27 mouse cellular contexts compared by ENCODE assay signal in genomic region chrX:162055635-162056034, GRCm38 (mm10).
"Had no signal": no experiment of that assay in that cellular context is flagged by ENCODE, and none has a peak within 500 bp of the region (broad histone marks: within the 10 kb centered on the region; RNA-seq: fewer than 3 reads in every experiment).

No protein-coding gene starts in this region.

- H3K27ac ChIP-seq: heart, embryonic 10.5 days; hindbrain, embryonic 10.5 days; hindbrain, embryonic 12.5 days; hindbrain, embryonic 14.5 days; intestine, embryonic 15.5 days; limb, embryonic 12.5 days; liver, embryonic 13.5 days; liver, embryonic 15.5 days had no signal

- DNase-seq: gastrocnemius, postnatal 25 days; heart, adult 18-20 months; heart, postnatal 10 days; heart, postnatal 4 days; kidney, adult 18-20 months; kidney, adult 8-10 months; kidney, postnatal 10 days; kidney, postnatal 25 days; kidney, postnatal 4 days; layer of hippocampus, adult 9-11 months; layer of hippocampus, postnatal 36 days; left cerebral cortex, postnatal 4 days; liver; liver, embryonic 13.5 days; liver, postnatal 0 days had no signal

- H3K36me3 ChIP-seq: heart, embryonic 10.5 days; heart, embryonic 12.5 days; hindbrain, embryonic 10.5 days; hindbrain, embryonic 12.5 days; intestine, embryonic 15.5 days; limb, embryonic 12.5 days; liver, embryonic 13.5 days; liver, embryonic 15.5 days had no signal

- H3K9ac ChIP-seq: heart, embryonic 12.5 days; hindbrain, embryonic 12.5 days; hindbrain, embryonic 14.5 days; intestine, embryonic 15.5 days; limb, embryonic 12.5 days; liver, embryonic 13.5 days; liver, embryonic 15.5 days; liver, postnatal 0 days had no signal

- H3K9me3 ChIP-seq: heart, embryonic 10.5 days; heart, embryonic 12.5 days; hindbrain, embryonic 10.5 days; hindbrain, embryonic 12.5 days; intestine, embryonic 15.5 days; limb, embryonic 12.5 days; liver, embryonic 13.5 days; liver, embryonic 15.5 days had no signal

- H3K4me1 ChIP-seq: heart, embryonic 10.5 days; hindbrain, embryonic 12.5 days; intestine, embryonic 15.5 days; limb, embryonic 12.5 days; liver, embryonic 13.5 days; liver, embryonic 15.5 days had no signal

- H3K4me2 ChIP-seq: heart, embryonic 12.5 days; hindbrain, embryonic 12.5 days; hindbrain, embryonic 14.5 days; intestine, embryonic 15.5 days; limb, embryonic 12.5 days; liver, embryonic 11.5 days; liver, embryonic 13.5 days; liver, embryonic 15.5 days had no signal

- ATAC-seq: hindbrain, embryonic 16.5 days; inflammation-experienced regulatory T-cells, adult 6 months; intestine, embryonic 15.5 days; intestine, postnatal 0 days; liver, postnatal 0 days had no signal

- H3K4me3 ChIP-seq: heart, embryonic 10.5 days; heart, embryonic 12.5 days; hindbrain, embryonic 10.5 days; hindbrain, embryonic 12.5 days; intestine, embryonic 15.5 days; limb, embryonic 12.5 days; liver, embryonic 13.5 days; liver, embryonic 15.5 days had no signal
